Mouse (Mus musculus) midbrain, postnatal 0 days (tissue): ENCODE results near the gene Zdhhc24. TPM values are rescaled to one million over a fixed set of nuclear protein-coding genes. Genes with fewer than 3 reads are reported as not detected.
A peak's percentile ranks its signal among the peaks of the same experiment; 100 is the strongest.

Source experiments
- ATAC-seq: fragments of 200-750 bp; cut with Nextera tagmentation; 2 replicates; pipeline ENCODE4 v1.8.0; 2017; ENCODE audit warnings: moderate number of reproducible peaks, mild to moderate bottlenecking, moderate TSS enrichment, moderate library complexity; ENCODE audit not compliant: low FRiP score
- DNase-seq: peaks from one replicate; pipeline ENCODE4 v3.0.0-alpha.2; 2015; ENCODE audit warnings: low spot score
- H3K27ac ChIP-seq: fragments of 300-500 bp; sonication (generic); 2 replicates; pipeline ENCODE4 v1.5.1; 2014; ENCODE audit warnings: low read depth, mild to moderate bottlenecking, low read length, mixed read lengths
- H3K27me3 ChIP-seq: fragments of 300-500 bp; sonication (generic); 2 replicates; pipeline ENCODE4 v1.6.1; 2014; ENCODE audit warnings: low read length, control low read depth, mixed read lengths; ENCODE audit not compliant: insufficient read depth
- H3K36me3 ChIP-seq: fragments of 300-500 bp; sonication (generic); 2 replicates; pipeline ENCODE4 v1.6.1; 2014; ENCODE audit warnings: low read length, control low read depth, mixed read lengths; ENCODE audit not compliant: insufficient read depth
- H3K4me1 ChIP-seq: fragments of 300-500 bp; sonication (generic); 2 replicates; pipeline ENCODE4 v1.6.1; 2014; ENCODE audit warnings: mild to moderate bottlenecking, control low read depth, antibody characterized with exemption, low read length, mixed read lengths; ENCODE audit not compliant: insufficient read depth
- H3K4me2 ChIP-seq: fragments of 300-500 bp; sonication (generic); 2 replicates; pipeline ENCODE4 v1.6.1; 2014; ENCODE audit warnings: low read depth, mild to moderate bottlenecking, low read length, mixed read lengths; ENCODE audit not compliant: poor library complexity, severe bottlenecking
- H3K4me3 ChIP-seq: fragments of 300-500 bp; sonication (generic); 2 replicates; pipeline ENCODE4 v1.5.1; 2014; ENCODE audit warnings: low read depth, mild to moderate bottlenecking, low read length, moderate library complexity
- H3K9ac ChIP-seq: fragments of 300-500 bp; sonication (generic); replicated peaks from 2 replicates; pipeline ENCODE4 v1.6.1; 2014; ENCODE audit warnings: mild to moderate bottlenecking, low read length, moderate library complexity, mixed read lengths; ENCODE audit not compliant: poor library complexity, severe bottlenecking
- H3K9me3 ChIP-seq: fragments of 300-500 bp; sonication (generic); 2 replicates; pipeline ENCODE4 v1.6.1; 2016; ENCODE audit warnings: low read length, control low read depth
- CTCF ChIP-seq: IDR thresholded peaks from 2 replicates; pipeline ENCODE4 v1.5.1; 2016; ENCODE audit warnings: antibody characterized with exemption, mild to moderate bottlenecking
- WGBS: fragments of 180-500 bp; shearing (Covaris S2); extraction: QIAGEN DNeasy Blood & Tissue Kit; methylation state at CpG from one replicate; pipeline ENCODE4 v1.1.7; 2014; 5-methylcytosine and 5-hydroxymethylcytosine counted together
- polyA plus RNA-seq: library from polyadenylated mRNA; unstranded; fragments of >200 nt; fragmentation: Nextera tagmentation; extraction: Ambion mirVana; gene quantifications from 2 replicates; pipeline ENCODE4 v1.2.1, GENCODE M21; 2015
- total RNA-seq: library from RNA; depleted of rRNA; stranded (reverse); fragments of >200 nt; gene quantifications from 2 replicates; pipeline ENCODE4 v1.2.3, GENCODE M21; 2014

Gene Zdhhc24
- total and polyA plus RNA-seq, 2 experiments from 2014 or later, result 17.2 to 24.0 TPM

- H3K27me3 ChIP-seq, result no peaks in the 10 kb centered on the region
- H3K4me1 ChIP-seq, result no peaks in the 10 kb centered on the region
- H3K9me3 ChIP-seq, result no peaks in the 10 kb centered on the region
- no peak for DNase-seq
- no peak overlapping the region for H3K4me3 ChIP-seq
- WGBS, result 44% methylated on average over 4 of the region's 4 CpGs
- H3K27ac ChIP-seq, result no peak overlapping the region
- no peak for ATAC-seq
- H3K4me2 ChIP-seq, result no peak overlapping the region
- H3K9ac ChIP-seq, result no peak overlapping the region
- no peak for TF ChIP-seq CTCF
- H3K36me3 ChIP-seq, result no peaks in the 10 kb centered on the region
These were observed 28.7 kb upstream of the Zdhhc24 start for GRCm38 (mm10) chr19:4849800-4850199.

- Histone ChIP-seq H3K4me3 (no peak overlapping the region), H3K9ac (no peak overlapping the region), H3K27ac (no peak overlapping the region), H3K27me3 (no peaks in the 10 kb centered on the region), H3K36me3 (no peaks in the 10 kb centered on the region), H3K4me2 (no peak overlapping the region), H3K4me1 (no peaks in the 10 kb centered on the region), H3K9me3 (no peaks in the 10 kb centered on the region)
- DNase-seq (no peak), ATAC-seq (no peak)
- WGBS, result 14% methylated on average over 5 of the region's 5 CpGs
- no peak for TF ChIP-seq CTCF
These were observed 28.2 kb upstream of the Zdhhc24 start for GRCm38 (mm10) chr19:4850281-4850680.

DNA sequence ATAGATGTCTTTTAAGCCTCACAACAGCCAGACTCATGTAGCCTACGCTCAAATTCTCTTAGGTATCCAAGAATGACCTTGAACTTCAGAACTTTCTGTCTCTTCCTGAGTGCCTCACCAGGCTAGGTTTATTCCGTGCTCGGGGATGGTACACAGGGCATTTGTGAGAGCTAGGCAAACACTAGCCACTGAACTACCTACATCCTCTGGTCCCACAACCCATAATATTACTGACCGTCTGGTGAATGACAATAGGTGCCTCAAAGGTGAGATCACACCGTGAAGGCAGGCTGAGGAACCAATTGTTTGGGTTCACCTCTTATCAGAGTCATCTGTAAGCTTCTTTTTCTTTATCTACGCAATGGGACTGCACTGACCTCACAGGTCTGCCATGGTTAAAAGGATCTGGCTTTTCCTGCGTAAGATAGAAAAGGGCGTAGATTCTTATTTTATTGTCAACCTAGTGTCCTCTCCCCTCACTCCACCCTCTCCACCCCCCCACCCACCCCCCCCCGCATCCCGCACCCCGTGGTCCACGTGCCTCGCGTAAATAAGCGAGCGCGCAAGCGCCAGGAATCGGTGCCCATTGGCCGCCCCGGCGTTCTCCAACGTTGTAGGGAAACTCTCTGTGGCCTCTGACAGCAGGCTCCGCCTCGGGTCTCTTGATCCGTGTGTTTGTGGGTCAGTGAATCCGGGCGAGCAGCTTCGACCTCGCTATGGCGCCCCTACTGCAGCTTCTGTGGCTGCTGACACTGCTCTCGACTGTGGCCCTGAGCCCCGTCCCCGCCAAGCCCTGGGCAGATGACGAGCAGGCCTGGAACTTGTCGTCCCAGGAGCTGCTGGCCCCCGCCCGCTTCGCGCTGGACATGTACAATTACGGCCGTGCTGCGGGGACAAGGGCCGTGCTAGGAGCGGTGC lies 23.7 kb upstream of the Zdhhc24 start, which contains the start of gene Ctsf:
Gene Ctsf, plus strand, starts transcription at position 579 of the 918 bp plus-strand sequence.
- TF ChIP-seq CTCF, result peak; percentile 30; the same call in 1 of the 2 replicates
- H3K27ac ChIP-seq, result no peak within 1 kb of the TSS
- H3K9ac ChIP-seq, result peak within 1 kb of the TSS; percentile 68
- H3K36me3 ChIP-seq, result peaks cover 22% of the 10 kb centered on the region
- DNase-seq, result peak; percentile 92
- 0 out of 2 replicates have a peak, but pooled peaks cover 8% of the 10 kb centered on the region for H3K4me1 ChIP-seq
- H3K4me2 ChIP-seq, result peak within 1 kb of the TSS; percentile 80
- 3% methylated on average over 44 of the region's 45 CpGs for WGBS
- H3K4me3 ChIP-seq, result peak within 1 kb of the TSS; percentile 58
- no peaks in the 10 kb centered on the region for H3K27me3 ChIP-seq
- ATAC-seq, result peak; percentile 86
- no peaks in the 10 kb centered on the region for H3K9me3 ChIP-seq

DNA sequence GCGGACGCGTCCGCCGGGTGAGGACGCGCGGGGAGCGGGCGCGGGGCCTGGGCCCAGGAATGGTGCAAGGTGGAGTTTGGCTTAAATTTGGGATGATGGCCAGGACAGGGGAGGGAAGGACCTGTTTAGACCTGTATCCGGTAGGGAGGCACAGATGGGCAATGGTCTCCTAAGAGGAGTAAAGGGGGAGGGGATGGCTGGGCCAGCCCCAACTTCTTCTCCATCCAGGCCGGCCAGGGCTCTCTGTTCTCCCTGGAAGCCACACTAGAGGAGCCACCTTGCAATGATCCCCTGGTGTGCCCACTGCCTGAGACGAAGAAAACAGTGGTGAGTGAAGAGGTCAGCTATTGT lies 23.0 kb upstream of the Zdhhc24 start:
- Histone ChIP-seq H3K9ac (peak overlapping the region; percentile 68), H3K4me3 (peak overlapping the region; percentile 58), H3K4me1 (0 out of 2 replicates have a peak, but pooled peaks cover 8% of the 10 kb centered on the region), H3K27me3 (no peaks in the 10 kb centered on the region), H3K9me3 (no peaks in the 10 kb centered on the region), H3K27ac (no peak overlapping the region), H3K4me2 (peak overlapping the region; percentile 80), H3K36me3 (peaks cover 29% of the 10 kb centered on the region)
- ATAC-seq, result no peak; the same call in none of the 2 replicates
- whole genome bisulfite sequencing, result under 1% methylated on average over 14 of the region's 14 CpGs
- TF ChIP-seq CTCF, result no peak
- DNase-seq, result no peak

DNA sequence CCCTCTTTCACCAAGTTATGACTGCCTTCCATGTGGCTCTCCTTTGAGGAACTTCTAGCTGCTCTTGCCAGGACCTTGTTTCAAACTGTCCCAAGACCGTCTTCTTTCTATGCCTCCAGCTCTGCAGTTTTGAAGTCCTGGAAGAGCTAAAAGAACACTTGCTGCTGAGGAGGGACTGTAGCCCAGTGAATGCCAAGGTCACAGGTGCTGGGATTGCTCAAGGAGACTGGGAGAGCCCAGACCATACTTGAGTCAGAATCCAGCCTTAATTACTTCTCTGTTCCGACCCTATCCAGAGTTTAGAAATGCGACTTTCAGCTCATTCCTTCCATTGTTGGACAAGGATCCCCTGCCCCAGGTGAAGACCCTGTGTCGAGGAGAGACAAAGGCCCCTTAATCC lies 22.5 kb upstream of the Zdhhc24 start:
- peak overlapping the region; percentile 68; the same call in 1 of the 2 replicates for H3K9ac ChIP-seq
- peak overlapping the region; percentile 80 for H3K4me2 ChIP-seq
- H3K9me3 ChIP-seq, result no peaks in the 10 kb centered on the region
- no peak overlapping the region for H3K27ac ChIP-seq
- 0 out of 2 replicates have a peak, but pooled peaks cover 8% of the 10 kb centered on the region for H3K4me1 ChIP-seq
- 54% methylated on average over 4 of the region's 4 CpGs for WGBS
- H3K27me3 ChIP-seq, result no peaks in the 10 kb centered on the region
- peak overlapping the region; percentile 58; the same call in 1 of the 2 replicates for H3K4me3 ChIP-seq
- ATAC-seq, result no peak
- DNase-seq, result no peak
- H3K36me3 ChIP-seq, result peaks cover 34% of the 10 kb centered on the region
- no peak for TF ChIP-seq CTCF

DNA sequence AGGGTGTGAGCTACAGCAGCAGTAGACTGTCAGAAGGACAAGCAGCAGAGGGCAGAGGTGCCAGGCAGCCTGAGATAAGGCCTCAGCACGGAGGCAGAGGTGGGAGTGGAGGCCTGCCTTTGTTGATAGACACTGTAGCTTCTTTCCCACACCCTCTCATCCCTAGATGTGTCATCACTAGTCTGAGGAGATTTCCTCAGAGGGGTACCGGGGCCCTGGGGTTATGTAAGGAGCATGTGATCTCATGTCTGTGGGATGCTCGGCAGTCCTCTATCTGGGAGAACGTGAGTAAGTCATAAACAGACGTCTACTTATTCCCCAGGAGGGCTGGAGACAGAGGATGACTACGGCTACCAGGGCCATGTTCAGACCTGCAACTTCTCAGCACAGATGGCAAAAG lies 19.4 kb upstream of the Zdhhc24 start:
- no peak for DNase-seq
- H3K27ac ChIP-seq, result no peak overlapping the region
- no peak overlapping the region for H3K9ac ChIP-seq
- no peak for TF ChIP-seq CTCF
- WGBS, result 76% methylated on average over 6 of the region's 6 CpGs
- no peaks in the 10 kb centered on the region for H3K9me3 ChIP-seq
- no peak overlapping the region for H3K4me2 ChIP-seq
- peaks cover 34% of the 10 kb centered on the region for H3K36me3 ChIP-seq
- H3K4me3 ChIP-seq, result no peak overlapping the region
- no peaks in the 10 kb centered on the region for H3K27me3 ChIP-seq
- ATAC-seq, result no peak
- H3K4me1 ChIP-seq, result 0 out of 2 replicates have a peak, but pooled peaks cover 8% of the 10 kb centered on the region
